Mouse (Mus musculus): ENCODE results near the gene Ddx10. TPM values are rescaled to one million over a fixed set of nuclear protein-coding genes. Genes with fewer than 3 reads are reported as not detected.

Gene Ddx10
- total and polyA plus RNA-seq, 2 experiments from 2014 or later: 12.6 to 18.2 TPM

- TF ChIP-seq CTCF (IDR thresholded peaks at IDR 0.05; ENCODE audit: low read depth): no peak
- no peak for ATAC-seq
Measured at GRCm38 (mm10) chr9:53258199-53258598, 10.3 kb upstream of the Ddx10 start.

GRCm38 (mm10) chr9:53257772-53258171 is 9.9 kb upstream of the Ddx10 start:
- Histone ChIP-seq H3K4me1 (ENCODE audit: insufficient read depth) (no peaks in the 10 kb centered on the region; the same call in 1 of the 2 replicates), H3K4me3 (ENCODE audit: low read depth, low read length) (no peak overlapping the region), H3K4me2 (ENCODE audit: low read depth) (no peak overlapping the region), H3K36me3 (ENCODE audit: insufficient read depth) (no peaks in the 10 kb centered on the region), H3K9me3 (ENCODE audit: low read length) (no peaks in the 10 kb centered on the region), H3K9ac (no peak overlapping the region), H3K27ac (ENCODE audit: low read depth, low read length) (no peak overlapping the region), H3K27me3 (ENCODE audit: insufficient read depth, low read length) (no peaks in the 10 kb centered on the region)
- no peak for ATAC-seq
- no peak for DNase-seq
- 0% methylated on average over 3 of the region's 3 CpGs for WGBS
- no peak for TF ChIP-seq CTCF (IDR thresholded peaks at IDR 0.05; ENCODE audit: low read depth)

More at GRCm38 (mm10) chr9:53258199-53258598, 10.3 kb upstream of the Ddx10 start:
- Histone ChIP-seq H3K4me1 (ENCODE audit: insufficient read depth) (no peaks in the 10 kb centered on the region; the same call in 1 of the 2 replicates), H3K9me3 (ENCODE audit: low read length) (no peaks in the 10 kb centered on the region), H3K27ac (ENCODE audit: low read depth, low read length) (no peak overlapping the region), H3K27me3 (ENCODE audit: insufficient read depth, low read length) (no peaks in the 10 kb centered on the region), H3K4me2 (ENCODE audit: low read depth) (no peak overlapping the region), H3K4me3 (ENCODE audit: low read depth, low read length) (no peak overlapping the region), H3K9ac (no peak overlapping the region), H3K36me3 (ENCODE audit: insufficient read depth) (no peaks in the 10 kb centered on the region)
- DNase-seq: no peak
- 49% methylated on average over 6 of the region's 6 CpGs for WGBS

GRCm38 (mm10) chr9:53256690-53257305 is 8.9 kb upstream of the Ddx10 start:
- WGBS: 70% methylated on average over 4 of the region's 4 CpGs
- H3K9me3 ChIP-seq (ENCODE audit: low read length): no peaks in the 10 kb centered on the region
- H3K27ac ChIP-seq (ENCODE audit: low read depth, low read length): no peak overlapping the region
- no peaks in the 10 kb centered on the region; the same call in 1 of the 2 replicates for H3K4me1 ChIP-seq (ENCODE audit: insufficient read depth)
- no peak overlapping the region for H3K4me2 ChIP-seq (ENCODE audit: low read depth)
- no peak for TF ChIP-seq CTCF (IDR thresholded peaks at IDR 0.05; ENCODE audit: low read depth)
- ATAC-seq (no peak), DNase-seq (no peak)
- no peaks in the 10 kb centered on the region for H3K27me3 ChIP-seq (ENCODE audit: insufficient read depth, low read length)
- H3K4me3 ChIP-seq (ENCODE audit: low read depth, low read length): no peak overlapping the region
- H3K36me3 ChIP-seq (ENCODE audit: insufficient read depth): no peaks in the 10 kb centered on the region
- H3K9ac ChIP-seq: no peak overlapping the region

GRCm38 (mm10) chr9:53254368-53254767 is 6.5 kb upstream of the Ddx10 start:
- DNase-seq (peak; percentile 87), ATAC-seq (peak; percentile 78)
- Histone ChIP-seq H3K4me3 (ENCODE audit: low read depth, low read length) (no peak overlapping the region), H3K27me3 (ENCODE audit: insufficient read depth, low read length) (no peaks in the 10 kb centered on the region), H3K9ac (no peak overlapping the region), H3K27ac (ENCODE audit: low read depth, low read length) (no peak overlapping the region), H3K9me3 (ENCODE audit: low read length) (no peaks in the 10 kb centered on the region), H3K36me3 (ENCODE audit: insufficient read depth) (no peaks in the 10 kb centered on the region), H3K4me2 (ENCODE audit: low read depth) (no peak overlapping the region), H3K4me1 (ENCODE audit: insufficient read depth) (no peaks in the 10 kb centered on the region; the same call in 1 of the 2 replicates)
- TF ChIP-seq CTCF (IDR thresholded peaks at IDR 0.05; ENCODE audit: low read depth): peak; percentile 94
- 8% methylated on average over 4 of the region's 4 CpGs for WGBS

GRCm38 (mm10) chr9:53247516-53247915 is 337 bp downstream of the Ddx10 start:
- Histone ChIP-seq H3K9me3 (ENCODE audit: low read length) (no peaks in the 10 kb centered on the region), H3K27ac (ENCODE audit: low read depth, low read length) (peak overlapping the region; percentile 22; the same call in 1 of the 2 replicates), H3K4me3 (ENCODE audit: low read depth, low read length) (peak overlapping the region; percentile 78), H3K4me2 (ENCODE audit: low read depth) (peak overlapping the region; percentile 77), H3K36me3 (ENCODE audit: insufficient read depth) (no peaks in the 10 kb centered on the region), H3K27me3 (ENCODE audit: insufficient read depth, low read length) (no peaks in the 10 kb centered on the region), H3K9ac (peak overlapping the region; percentile 69), H3K4me1 (ENCODE audit: insufficient read depth) (peaks cover 9% of the 10 kb centered on the region)
- TF ChIP-seq CTCF (IDR thresholded peaks at IDR 0.05; ENCODE audit: low read depth): no peak
- WGBS: under 1% methylated on average over 23 of the region's 23 CpGs
- DNase-seq: no peak
- peak; percentile 30 for ATAC-seq

GRCm38 (mm10) chr9:53218181-53218580 is 29.7 kb downstream of the Ddx10 start:
- Histone ChIP-seq H3K4me3 (ENCODE audit: low read depth, low read length) (no peak overlapping the region), H3K36me3 (ENCODE audit: insufficient read depth) (peaks cover 8% of the 10 kb centered on the region), H3K27me3 (ENCODE audit: insufficient read depth, low read length) (no peaks in the 10 kb centered on the region), H3K9me3 (ENCODE audit: low read length) (no peaks in the 10 kb centered on the region), H3K9ac (no peak overlapping the region), H3K4me2 (ENCODE audit: low read depth) (no peak overlapping the region), H3K4me1 (ENCODE audit: insufficient read depth) (no peaks in the 10 kb centered on the region), H3K27ac (ENCODE audit: low read depth, low read length) (no peak overlapping the region)
- ATAC-seq: no peak
- TF ChIP-seq CTCF (IDR thresholded peaks at IDR 0.05; ENCODE audit: low read depth): peak; percentile 80
- 61% methylated on average over 2 of the region's 2 CpGs for WGBS
- DNase-seq: peak; percentile 81

- ATAC-seq: no peak
- WGBS: 70% methylated on average over 4 of the region's 4 CpGs
Measured at GRCm38 (mm10) chr9:53208283-53208682, 39.6 kb downstream of the Ddx10 start.

More at GRCm38 (mm10) chr9:53208283-53208682, 39.6 kb downstream of the Ddx10 start:
- Histone ChIP-seq H3K4me3 (ENCODE audit: low read depth, low read length) (no peak overlapping the region), H3K27me3 (ENCODE audit: insufficient read depth, low read length) (no peaks in the 10 kb centered on the region), H3K36me3 (ENCODE audit: insufficient read depth) (peaks cover 4% of the 10 kb centered on the region), H3K4me2 (ENCODE audit: low read depth) (no peak overlapping the region), H3K4me1 (ENCODE audit: insufficient read depth) (no peaks in the 10 kb centered on the region), H3K9ac (no peak overlapping the region), H3K27ac (ENCODE audit: low read depth, low read length) (no peak overlapping the region), H3K9me3 (ENCODE audit: low read length) (no peaks in the 10 kb centered on the region)
- no peak for TF ChIP-seq CTCF (IDR thresholded peaks at IDR 0.05; ENCODE audit: low read depth)
- no peak for DNase-seq

Measured in forebrain, postnatal 0 days (tissue).